Mouse (Mus musculus) urinary bladder, postnatal 10 days (tissue): Measurements from ENCODE around the gene Lhpp.

ENCODE experiments used
- DNase-seq: peaks from one replicate; pipeline ENCODE4 v3.0.0; 2022; ENCODE audit warnings: low spot score

Gene Lhpp

DNA sequence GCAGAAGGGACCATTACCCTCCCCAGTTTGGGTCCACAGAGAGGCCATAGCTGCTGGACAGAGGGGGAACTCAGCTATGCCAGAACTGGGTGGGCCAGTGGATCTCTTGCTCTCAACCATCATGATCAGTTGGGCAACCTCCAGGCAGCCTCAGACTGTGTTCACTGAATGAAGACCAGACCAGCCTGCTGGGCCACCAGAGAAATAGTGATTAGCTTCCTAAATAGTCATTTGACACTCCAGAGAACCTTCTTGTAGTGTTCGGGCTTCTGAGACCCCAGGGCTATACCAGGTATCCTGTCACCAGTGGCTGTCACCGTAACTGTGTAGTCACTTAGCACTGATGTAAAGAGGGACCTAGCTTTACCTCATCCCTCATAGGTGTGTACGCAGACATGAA, 71.9 kb downstream of the Lhpp start:
- no peak for DNase-seq

DNA sequence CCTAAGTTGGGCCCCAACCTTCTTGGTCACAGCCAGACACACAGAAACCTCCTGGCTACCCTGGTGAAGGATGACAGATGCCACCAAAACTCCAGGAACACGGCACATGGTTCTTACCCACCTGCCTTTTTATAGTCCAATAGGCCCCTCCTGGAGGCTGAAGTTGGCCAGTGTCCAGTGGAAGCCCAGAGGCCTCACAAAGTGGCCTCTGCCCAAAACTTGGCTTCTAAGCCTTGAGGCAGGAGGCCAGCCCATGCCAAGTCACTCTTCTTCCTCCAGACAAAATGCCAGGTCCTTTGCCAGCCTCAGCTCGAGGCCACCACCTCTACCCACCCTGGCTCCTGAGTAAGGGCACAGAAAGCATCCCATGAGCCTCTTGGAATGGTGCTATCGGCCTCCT, 72.5 kb downstream of the Lhpp start:
- no peak for DNase-seq

DNA sequence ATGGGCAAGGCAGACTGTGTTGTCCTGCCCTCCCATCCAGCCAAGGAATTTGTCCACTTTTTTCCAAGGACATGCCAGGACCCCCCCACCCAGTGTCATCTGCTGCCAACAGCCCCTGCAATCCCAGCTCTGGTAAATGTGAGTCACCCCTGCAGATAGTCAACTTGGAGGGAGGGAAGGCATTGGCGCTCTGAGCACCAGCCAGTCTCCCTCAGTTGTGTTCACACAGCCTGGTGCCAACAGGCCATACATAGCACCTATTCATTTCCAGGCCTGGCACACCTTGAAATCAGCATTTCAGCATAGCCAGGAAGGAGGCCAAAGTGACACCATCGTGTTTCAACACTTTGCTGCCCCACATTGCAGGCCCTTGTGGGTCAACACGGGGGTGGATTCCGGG, 73.5 kb downstream of the Lhpp start:
- no peak for DNase-seq

DNA sequence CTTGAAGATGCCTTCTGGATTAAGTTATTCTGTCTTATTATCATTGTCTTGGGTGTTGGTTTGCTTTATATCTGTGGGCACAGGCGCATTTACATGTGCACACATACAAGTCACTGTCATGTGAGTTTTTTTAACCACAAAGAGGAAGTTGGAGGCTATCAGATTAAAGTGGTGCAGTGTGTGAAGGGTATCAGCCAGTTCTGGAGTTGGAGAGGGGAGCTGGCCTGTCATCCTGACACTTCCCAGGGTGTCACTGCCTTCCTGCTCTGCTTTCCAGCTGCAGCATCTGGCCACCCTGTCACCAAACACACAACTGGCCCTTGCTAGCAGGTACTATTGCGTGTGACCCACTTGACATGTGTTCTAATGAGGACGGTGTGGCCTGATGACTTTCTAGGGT, 76.1 kb downstream of the Lhpp start:
- no peak for DNase-seq

DNA sequence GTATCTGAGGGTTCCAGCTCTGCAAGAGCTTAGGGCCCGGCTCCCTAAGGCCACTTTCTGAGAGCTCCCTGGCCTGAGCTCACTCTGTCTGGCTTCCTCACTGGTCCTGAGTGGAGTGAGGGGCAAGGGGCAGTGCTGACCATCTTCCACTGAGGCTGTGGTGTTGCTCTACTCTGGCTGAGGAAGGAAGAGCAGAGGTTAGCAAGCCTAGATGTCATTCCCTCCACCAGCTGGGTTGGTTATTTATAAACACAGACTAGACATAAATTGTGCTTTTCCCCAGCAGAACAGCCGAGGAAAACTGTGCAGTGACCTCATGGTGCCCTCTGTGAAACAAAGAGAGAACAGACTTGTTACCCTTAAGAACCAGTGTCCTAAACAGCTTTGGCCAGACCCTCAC, 77.5 kb downstream of the Lhpp start:
- no peak for DNase-seq

DNA sequence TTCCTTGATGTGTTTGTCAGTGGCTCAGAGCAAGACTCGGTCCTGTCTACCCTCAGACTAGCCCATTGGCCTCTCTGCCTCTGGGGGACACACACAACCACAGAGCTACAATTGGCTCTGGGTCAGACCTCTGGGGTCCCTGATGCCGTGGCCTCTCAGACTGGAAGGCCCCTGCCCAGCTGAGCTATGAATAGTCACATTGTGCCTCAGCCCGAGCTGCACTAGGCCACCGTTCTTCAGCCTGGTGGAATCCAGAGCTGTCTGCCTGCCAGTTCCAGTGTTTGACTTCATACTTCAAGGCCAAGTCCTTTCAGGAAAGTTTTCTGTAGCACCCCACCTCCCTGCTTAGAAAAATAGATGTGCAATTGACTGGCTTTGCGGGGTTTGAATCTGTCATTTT, 78.3 kb downstream of the Lhpp start:
- DNase-seq, result no peak

DNA sequence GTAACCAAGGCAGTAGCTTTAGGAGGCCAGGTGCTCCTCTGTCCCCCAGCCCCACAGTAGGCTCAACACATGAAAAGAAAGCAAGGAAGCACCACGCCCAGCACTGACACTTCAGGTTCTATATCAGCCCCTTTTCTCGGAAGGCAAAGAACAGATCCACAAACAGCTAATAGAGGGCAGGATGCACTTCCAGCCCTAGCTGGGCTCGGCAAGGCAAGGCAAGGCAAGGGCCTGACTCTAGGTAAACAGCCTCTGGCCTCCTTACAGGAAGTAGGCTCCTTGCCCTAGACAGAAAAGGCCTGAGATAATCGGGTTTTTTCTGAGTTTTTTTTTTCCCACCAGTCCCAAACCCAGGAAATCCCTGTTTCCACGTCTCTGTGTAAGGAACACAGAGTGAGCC, 79.3 kb downstream of the Lhpp start:
- no peak for DNase-seq

DNA sequence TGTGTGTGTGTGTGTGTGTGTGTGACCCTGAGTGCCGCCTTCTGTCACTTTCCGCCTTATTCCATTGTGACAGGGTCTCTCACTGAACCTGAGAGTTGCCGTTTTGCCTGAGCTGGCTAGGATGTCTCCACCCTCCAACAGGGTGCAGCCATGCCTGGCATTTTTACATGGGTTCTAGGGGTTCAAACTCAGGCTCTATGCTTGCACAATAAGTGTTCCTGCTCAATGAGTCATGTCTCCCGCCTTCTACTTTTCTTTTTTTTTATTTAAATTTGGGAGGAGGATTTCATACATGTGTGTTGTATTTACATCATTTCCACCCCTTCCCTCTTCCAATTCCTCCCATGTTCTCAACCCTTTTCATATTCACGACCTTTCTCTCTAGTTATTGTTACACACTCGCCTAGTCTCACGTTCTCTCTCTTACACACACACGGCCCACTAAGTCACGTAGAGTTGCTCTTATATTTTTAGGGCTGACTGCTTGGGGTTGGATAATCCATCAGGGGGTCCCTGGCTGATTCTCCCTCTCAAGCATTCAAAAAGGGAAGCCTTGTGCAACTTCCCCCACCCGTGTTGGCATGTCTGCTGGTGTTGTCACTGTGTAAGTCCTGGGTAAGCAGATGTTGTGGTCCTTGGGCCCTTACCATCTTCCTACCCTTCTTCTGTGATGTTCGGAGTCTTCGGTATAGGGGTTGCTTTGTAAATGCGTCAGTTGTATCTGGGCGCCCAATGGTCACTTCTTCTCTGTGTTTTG, 80.5 kb downstream of the Lhpp start:
- no peak for DNase-seq

DNA sequence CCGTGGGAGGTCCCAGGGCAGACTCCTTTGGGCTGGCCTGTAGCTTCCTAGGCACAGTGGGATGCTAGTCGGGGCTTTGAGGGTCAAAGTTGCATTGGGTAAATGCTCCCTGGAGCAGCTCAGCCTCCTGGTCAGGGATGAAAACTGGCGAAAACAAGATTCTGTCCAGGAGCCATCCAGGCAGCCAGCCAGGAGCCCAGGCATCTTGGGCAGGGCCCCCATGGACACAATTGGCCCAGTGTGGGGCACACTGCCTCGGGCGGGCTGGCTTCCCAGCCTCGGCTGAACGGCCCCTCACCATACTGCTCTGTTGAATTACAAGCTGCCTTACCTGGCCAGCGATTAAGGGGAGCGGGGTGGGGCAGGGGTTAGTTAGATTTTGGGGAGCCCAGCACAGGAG, 82.3 kb downstream of the Lhpp start:
- no peak for DNase-seq

DNA sequence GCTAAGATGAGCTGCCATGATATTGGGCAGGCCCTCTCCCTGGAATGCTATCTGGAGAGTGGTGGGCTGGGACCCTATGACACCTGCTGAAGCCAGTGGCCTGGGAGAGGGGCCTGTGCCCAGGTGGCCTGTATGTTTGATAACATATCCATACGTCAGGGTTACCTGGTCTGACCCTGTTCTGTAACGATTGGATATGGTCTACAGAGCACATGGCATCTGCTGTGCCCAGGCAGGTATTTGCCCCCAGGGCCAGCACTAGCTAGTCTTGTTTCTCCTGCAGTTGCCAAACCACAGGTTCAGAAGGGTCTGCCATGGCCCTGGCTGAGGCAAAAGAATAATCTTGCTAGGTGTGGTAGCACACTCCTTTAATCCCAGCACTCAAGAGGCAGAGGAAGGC, 83.1 kb downstream of the Lhpp start:
- DNase-seq, result no peak

DNA sequence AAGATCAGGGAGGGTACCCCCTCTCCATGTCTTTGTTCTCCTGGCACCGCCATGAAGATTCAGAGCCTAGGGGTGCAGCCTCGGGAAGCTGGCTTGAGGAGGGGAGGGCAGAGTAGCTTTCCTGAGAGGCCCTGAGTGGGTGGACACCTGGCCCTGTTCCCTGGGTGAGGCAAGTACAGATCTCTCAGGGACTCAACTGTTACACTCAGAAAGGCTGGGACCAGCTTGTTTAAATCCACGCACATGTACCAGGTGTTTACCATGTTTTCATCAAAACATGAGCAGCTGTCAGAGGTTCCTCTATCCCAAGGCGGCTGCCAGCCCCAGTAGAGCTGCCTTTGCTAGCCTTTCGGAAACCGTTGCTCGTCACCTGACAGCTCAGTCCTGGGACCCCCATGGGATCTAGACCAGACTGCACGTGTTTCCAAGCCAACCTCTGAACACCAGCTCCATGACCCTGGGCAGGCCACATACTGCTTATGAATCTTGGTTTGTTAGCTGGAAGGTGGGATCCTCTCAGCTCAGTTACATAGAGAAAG, 86.9 kb downstream of the Lhpp start:
- no peak for DNase-seq

DNA sequence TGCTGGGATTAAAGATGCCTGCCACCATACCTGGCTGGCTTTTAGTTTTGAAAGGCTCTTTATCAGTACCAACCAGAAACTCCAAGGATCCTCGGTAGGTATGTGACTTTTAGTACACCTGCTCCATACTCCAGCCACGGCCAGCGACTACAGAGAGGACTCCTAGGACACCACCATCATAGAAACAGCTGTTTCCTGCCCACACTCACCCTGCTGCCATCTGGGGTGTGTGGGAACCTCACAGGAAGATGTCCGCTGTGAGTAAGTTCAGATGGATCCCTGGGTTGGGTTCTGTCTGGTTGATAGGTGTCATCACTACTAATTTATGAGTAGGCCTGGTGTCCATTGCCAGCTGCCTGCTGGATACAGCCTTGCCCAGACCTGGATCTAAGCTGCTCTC, 88.3 kb downstream of the Lhpp start:
- no peak for DNase-seq

DNA sequence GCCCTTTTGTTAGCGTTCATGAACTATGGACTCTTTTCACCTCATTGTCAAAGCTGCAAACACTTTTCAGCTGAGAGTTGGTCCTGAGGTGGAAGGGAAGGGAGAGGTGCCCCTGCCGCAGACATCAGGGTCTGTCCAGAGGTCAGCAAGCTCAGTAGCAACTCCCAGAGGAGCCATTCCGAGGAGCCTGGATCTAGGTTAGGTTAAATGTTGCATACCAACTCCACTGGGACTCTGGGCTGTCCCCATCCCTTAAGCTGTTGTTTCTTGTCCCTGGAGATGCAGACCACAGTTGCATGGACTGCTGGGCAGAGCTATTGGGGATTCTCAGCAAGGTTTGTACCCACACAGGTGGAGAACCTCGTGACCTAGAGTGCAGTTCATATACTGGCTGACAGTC, 88.7 kb downstream of the Lhpp start:
- DNase-seq, result no peak

DNA sequence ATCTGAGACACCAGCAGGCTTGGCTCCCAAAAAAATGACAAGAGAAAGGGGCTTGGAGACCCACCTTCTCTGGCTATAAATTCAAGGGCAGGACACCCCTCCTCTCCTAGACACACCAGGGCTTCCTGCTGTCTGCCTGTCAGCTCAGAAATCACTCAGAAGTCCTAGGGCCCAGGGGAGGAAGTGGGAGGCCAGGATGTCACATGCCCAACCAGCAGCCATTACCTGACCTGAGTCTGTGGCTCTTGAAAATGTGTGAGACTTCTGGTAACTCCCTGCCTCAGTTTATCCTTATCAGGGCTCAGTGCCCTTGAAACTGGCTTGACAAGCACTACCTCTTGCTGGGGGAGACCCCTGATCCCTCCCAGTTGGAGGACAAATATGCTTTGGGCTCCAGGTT, 89.2 kb downstream of the Lhpp start:
- no peak for DNase-seq

DNA sequence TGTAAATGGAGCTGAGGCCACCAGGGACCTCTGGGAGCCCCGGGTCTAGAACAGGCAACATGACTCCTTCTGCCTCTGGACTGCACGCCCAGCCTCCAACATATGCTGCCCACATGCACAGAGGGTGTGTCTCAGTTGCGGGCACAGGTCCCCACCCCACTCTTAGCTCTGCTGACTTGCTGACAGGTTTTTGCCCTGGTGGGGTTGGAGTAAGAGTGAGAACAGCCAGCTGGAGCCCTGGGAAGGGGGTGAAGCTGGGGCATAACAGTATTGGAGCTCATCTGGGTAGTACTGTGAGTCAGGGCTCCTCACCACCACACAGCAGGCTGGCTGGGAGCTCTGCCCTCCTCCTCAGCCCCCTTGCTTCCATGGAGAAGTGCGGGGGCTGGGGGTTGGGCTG, 89.7 kb downstream of the Lhpp start:
- no peak for DNase-seq

DNA sequence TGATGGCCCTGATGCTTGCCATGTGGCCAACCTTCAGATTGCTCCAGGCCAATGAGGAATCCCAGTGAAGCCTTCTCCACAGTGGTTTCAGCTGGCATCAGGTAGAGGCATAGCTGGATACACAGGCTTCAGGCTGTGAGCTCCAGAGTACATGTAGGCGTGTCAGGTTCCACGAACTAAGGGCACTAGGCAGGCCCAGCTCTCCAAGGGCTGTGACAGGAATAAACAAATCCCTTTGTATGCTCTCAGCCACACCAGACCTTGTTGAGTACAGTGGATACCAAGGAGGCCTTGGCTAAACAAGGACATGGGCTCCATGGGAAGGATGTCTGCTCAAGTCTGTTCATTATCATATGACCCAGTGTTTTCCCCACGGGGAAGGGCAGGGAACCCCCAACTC, 91.0 kb downstream of the Lhpp start:
- no peak for DNase-seq

DNA sequence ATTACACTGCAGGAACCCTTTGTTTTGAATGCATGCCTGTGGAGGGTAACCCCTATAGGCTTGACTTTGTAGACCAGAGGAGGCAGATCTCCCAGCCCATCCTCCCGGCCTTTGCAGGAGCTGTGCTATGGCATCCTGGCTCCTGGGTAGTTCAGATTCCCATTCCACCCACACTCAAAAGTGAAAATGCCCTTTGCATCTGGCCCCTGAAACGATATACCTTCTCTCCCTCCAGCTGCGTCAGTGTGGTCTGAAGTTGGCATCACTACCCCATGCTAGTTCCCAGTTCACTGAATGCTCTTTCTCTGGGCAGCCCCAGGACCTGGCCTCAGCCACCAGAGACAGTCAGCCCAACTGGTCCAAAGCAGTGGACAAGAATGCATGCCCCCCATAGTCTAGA, 91.6 kb downstream of the Lhpp start:
- DNase-seq, result no peak

DNA sequence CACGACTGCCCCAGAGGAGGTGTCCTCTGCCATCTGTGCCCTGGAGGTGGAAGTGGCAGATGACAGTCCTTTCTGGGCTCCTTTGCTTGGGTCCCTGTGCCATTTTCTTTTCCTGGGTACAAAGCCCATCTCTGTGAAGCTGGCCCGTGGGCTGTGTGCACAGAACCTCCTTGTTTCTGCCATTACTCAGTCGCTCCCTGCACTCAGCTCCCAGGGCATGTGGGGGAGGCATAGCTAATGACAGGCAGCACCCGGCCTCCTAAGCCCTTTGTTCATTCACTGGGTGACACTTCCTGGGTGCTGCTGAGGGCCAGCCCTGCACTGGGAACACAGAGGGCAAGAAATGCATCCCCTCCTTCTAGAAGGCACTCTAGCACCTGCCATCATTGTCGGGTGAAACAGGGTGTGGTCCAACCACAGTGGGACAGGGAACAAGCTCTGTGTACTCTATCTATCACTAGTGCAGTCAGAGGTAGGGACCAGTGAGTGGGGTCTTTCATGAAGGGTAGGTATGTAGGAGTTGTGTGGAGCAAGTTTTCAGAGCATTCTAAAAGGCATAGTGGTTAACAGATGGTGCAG, 92.1 kb downstream of the Lhpp start:
- no peak for DNase-seq

DNA sequence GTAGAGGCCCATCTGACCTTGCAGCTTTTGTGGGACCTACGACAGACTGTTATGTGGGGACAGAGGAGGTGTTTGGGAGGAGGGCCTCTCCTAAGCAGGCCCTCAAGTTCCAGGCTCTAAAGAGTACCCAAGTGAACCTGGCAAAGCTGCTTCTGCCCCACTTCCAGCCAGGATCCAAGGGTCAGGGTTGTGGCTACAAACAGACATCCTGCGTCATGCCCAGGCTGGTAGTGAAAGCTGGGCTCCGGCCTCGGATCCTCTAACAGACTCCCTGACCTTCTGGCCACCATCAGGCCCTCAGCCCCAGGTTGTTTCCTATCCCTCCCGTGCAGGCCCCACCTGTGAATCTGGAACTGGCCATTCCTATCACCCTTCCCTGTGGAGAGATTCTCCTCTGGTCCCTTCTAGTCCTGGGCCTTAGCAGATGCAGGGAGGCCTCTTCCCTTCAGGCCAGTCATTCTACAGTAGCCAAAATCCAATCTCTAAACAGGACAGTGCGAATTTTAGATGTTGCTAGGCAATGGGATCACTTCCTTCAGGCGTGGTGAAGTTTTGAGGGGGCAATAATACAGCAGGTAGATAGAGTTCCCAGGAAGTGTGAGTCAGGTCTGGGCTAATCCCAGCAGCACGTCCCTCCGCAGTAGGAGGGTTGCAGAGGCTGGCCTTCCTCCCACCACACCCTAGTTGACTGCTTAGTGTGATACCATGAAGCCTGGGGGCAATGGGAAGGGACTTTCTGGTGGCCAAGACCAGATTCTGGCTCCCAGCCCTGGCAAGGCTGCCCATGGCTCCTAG, 93.3 kb downstream of the Lhpp start:
- DNase-seq, result no peak

DNA sequence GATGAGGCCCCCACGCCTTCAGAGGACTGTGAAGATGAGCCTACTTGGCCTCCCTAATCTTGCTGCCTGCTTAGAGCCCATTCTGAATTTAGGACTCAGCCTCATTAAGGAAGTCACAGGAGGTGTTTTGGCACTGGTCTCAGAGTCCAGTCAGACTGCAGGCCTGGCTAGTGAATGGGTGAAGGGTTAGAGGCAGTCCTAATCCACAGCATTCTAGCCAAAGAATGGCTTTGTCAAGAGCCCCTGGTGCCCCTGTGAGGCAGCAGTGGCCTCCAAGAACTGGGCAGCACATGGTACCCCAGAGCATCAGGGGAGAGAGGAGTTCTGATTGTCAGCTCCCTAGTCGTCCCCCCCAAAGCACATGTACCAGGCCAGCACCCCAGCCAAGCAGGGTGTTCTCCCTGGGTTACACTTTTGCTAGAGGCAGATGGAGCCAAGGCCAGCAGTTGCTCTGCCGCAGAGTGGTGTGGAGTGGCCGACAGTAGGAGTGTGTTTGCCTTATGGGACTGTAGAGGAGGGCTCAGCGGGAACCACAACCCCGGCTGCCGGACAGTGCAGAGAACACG, 94.0 kb downstream of the Lhpp start:
- no peak for DNase-seq

DNA sequence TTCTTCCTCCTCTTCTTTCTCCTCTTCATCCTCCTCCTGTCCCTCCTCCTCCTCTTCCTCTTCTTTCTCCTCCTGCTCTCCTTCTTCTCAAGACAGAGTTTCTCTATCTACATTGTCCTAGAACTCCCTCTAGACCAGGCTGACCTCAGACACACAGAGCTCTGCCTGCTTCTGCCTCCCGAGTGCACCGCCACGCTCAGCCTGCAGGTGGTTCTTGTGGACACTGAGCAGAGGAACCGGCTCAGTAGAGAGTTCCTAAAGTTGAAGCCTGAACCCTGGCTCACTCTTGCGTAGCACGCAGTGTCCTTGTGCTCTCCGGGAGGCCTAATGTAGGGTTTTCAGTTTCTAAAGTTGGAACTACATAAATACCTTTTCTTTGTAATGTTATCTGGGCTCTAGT, 94.7 kb downstream of the Lhpp start:
- DNase-seq, result no peak

DNA sequence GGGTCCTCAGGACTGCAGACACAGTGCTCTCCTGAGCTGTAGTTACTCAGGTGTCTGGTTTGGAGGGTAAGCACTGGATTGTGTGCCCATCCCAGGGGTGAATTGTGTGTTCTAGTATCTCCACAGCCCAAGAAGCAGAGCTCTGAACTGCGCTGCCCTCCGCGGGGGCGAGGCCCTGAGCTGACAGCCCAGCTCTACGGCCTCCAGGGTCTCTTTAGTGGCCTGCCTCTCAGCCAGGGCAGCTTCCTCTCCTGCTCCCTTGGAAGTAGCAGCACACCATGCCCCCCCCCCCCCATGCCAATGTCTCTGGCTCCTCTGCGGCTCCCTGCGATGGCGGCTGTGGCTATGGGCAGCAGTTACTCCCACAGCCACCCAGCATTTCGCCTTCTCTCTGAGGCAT, 101.1 kb downstream of the Lhpp start:
- no peak for DNase-seq
